ENCODE assay signal across 10 mouse cellular contexts in genomic region chr7:99065391-99065831, GRCm38 (mm10).
DNase-seq lines count a peak whose midpoint lies in the region; ATAC-seq lines count a peak whose summit lies in the region.
"Had no signal": no experiment of that assay in that cellular context is flagged by ENCODE, and none has a peak within 500 bp of the region (broad histone marks: within the 10 kb centered on the region; RNA-seq: fewer than 3 reads in every experiment).

No protein-coding gene starts in this region.

- no peak overlapping the region for H3K4me2 ChIP-seq in lung, embryonic 15.5 days
- peak overlapping the region; percentile 43 for H3K4me2 ChIP-seq in kidney, embryonic 15.5 days
- peak overlapping the region; percentile 4; the same call in 1 of the 2 replicates for H3K4me2 ChIP-seq in neural tube, embryonic 14.5 days (ENCODE audit: low read depth, low read length)

- no peaks in the 10 kb centered on the region for H3K9me3 ChIP-seq in lung, embryonic 15.5 days
- no peaks in the 10 kb centered on the region for H3K9me3 ChIP-seq in kidney, embryonic 15.5 days (replicated peaks)
- no peaks in the 10 kb centered on the region for H3K9me3 ChIP-seq in neural tube, embryonic 14.5 days (ENCODE audit: control insufficient read depth, low read length)

- no peaks in the 10 kb centered on the region for H3K27me3 ChIP-seq in lung, embryonic 15.5 days
- no peaks in the 10 kb centered on the region for H3K27me3 ChIP-seq in kidney, embryonic 15.5 days
- H3K27me3 ChIP-seq in neural tube, embryonic 14.5 days (ENCODE audit: control insufficient read depth, insufficient read depth, low read length): no peaks in the 10 kb centered on the region

- peak; percentile 39 for DNase-seq in adrenal gland, adult 2 months
- no peak for DNase-seq in adrenal gland, adult 8-10 months
- DNase-seq in lung, postnatal 14 days: no peak
- no peak for DNase-seq in gastrocnemius, adult 18-20 months (ENCODE audit: low spot score)
- DNase-seq in B cell, adult 2 months: no peak
- DNase-seq: layer of hippocampus, adult 9-11 months had no signal

- peak overlapping the region; percentile 50 for H3K27ac ChIP-seq in lung, embryonic 15.5 days
- H3K27ac ChIP-seq in kidney, embryonic 15.5 days: peak overlapping the region; percentile 88
- H3K27ac ChIP-seq in neural tube, embryonic 14.5 days (ENCODE audit: low read depth, low read length): no peak overlapping the region

- H3K36me3 ChIP-seq in lung, embryonic 15.5 days: 0 out of 2 replicates have a peak, but pooled peaks cover 4% of the 10 kb centered on the region
- no peaks in the 10 kb centered on the region for H3K36me3 ChIP-seq in kidney, embryonic 15.5 days
- H3K36me3 ChIP-seq in neural tube, embryonic 14.5 days (ENCODE audit: control insufficient read depth, insufficient read depth, low read length): no peaks in the 10 kb centered on the region

- H3K9ac ChIP-seq in lung, embryonic 15.5 days: no peak overlapping the region
- no peak overlapping the region for H3K9ac ChIP-seq in kidney, embryonic 15.5 days
- H3K9ac ChIP-seq in neural tube, embryonic 14.5 days (replicated peaks; ENCODE audit: low read depth, low read length): no peak overlapping the region

- H3K4me1 ChIP-seq in lung, embryonic 15.5 days: peaks cover 14% of the 10 kb centered on the region
- H3K4me1 ChIP-seq in kidney, embryonic 15.5 days: peaks cover 28% of the 10 kb centered on the region
- peaks cover 7% of the 10 kb centered on the region; the same call in 1 of the 2 replicates for H3K4me1 ChIP-seq in neural tube, embryonic 14.5 days (ENCODE audit: control insufficient read depth, insufficient read depth, low read length)

- no peak overlapping the region for H3K4me3 ChIP-seq in lung, embryonic 15.5 days
- H3K4me3 ChIP-seq in kidney, embryonic 15.5 days (replicated peaks): no peak overlapping the region
- no peak overlapping the region for H3K4me3 ChIP-seq in neural tube, embryonic 14.5 days (ENCODE audit: low read depth, low read length)

- 16% methylated on average over 11 of the region's 11 CpGs for WGBS in lung, embryonic 15.5 days
- WGBS in kidney, embryonic 15.5 days: 3% methylated on average over 11 of the region's 11 CpGs
- 2% methylated on average over 11 of the region's 11 CpGs for WGBS in neural tube, embryonic 14.5 days

- ATAC-seq in lung, embryonic 15.5 days (ENCODE audit: borderline replicate concordance, extremely low read depth, low FRiP score, low TSS enrichment): peak; percentile 51; the same call in 1 of the 2 replicates
- peak; percentile 93 for ATAC-seq in kidney, embryonic 15.5 days (replicated peaks; ENCODE audit: low FRiP score)
- ATAC-seq in neural tube, embryonic 14.5 days (ENCODE audit: low read depth): peak; percentile 72
- ATAC-seq: forebrain, embryonic 14.5 days had no signal
